8 mouse cellular contexts compared by ENCODE assay signal in genomic region chr16:64770521-64771430, GRCm38 (mm10). TPM values are rescaled to one million over a fixed set of nuclear protein-coding genes. Genes with fewer than 3 reads are reported as not detected.
DNase-seq lines count a peak whose midpoint lies in the region; ATAC-seq lines count a peak whose summit lies in the region.

Gene 4930453N24Rik, minus strand, starts transcription at chr16:64771161.

- peak within 1 kb of the TSS; percentile 91 for H3K27ac ChIP-seq in hindbrain, embryonic 15.5 days (replicated peaks)

- DNase-seq in R1 (ENCODE audit: low read depth, low spot score): peak; percentile 98
- peak; percentile 89 to 93 for DNase-seq in cerebellum, postnatal 25 days
- DNase-seq in frontal cortex, postnatal 25 days (ENCODE audit: low spot score in 2 of 2): peak; percentile 66 to 74
- DNase-seq in left cerebral cortex, adult 11 months (ENCODE audit: low spot score): peak; percentile 76
- DNase-seq in lung, postnatal 4 days: peak; percentile 91 to 92
- peak; percentile 84 for DNase-seq in retina, postnatal 7 days (ENCODE audit: low read depth, low spot score)
- DNase-seq in urinary bladder, adult 2 months (ENCODE audit: low spot score): peak; percentile 78

- H3K9me3 ChIP-seq in hindbrain, embryonic 15.5 days: no peaks in the 10 kb centered on the region

- peaks cover 7% of the 10 kb centered on the region for H3K36me3 ChIP-seq in hindbrain, embryonic 15.5 days

- H3K27me3 ChIP-seq in hindbrain, embryonic 15.5 days: no peaks in the 10 kb centered on the region

- peak; percentile 98 for ATAC-seq in hindbrain, embryonic 15.5 days (ENCODE audit: low FRiP score, low read depth)

- peak within 1 kb of the TSS; percentile 59 for H3K4me2 ChIP-seq in hindbrain, embryonic 15.5 days

- peak within 1 kb of the TSS; percentile 94 for H3K4me3 ChIP-seq in hindbrain, embryonic 15.5 days

- peaks cover 20% of the 10 kb centered on the region for H3K4me1 ChIP-seq in hindbrain, embryonic 15.5 days (replicated peaks)

- peak within 1 kb of the TSS; percentile 87 for H3K9ac ChIP-seq in hindbrain, embryonic 15.5 days

- WGBS in hindbrain, embryonic 15.5 days: 2% methylated on average over 71 of the region's 72 CpGs

RNA-seq across cellular contexts. Expression of gene 4930453N24Rik, which starts in this region (rescaled TPM):
- polyA plus RNA-seq in hindbrain, embryonic 15.5 days (2015; fragmentation: Nextera tagmentation; extraction: Ambion mirVana): 17.0 and 18.8 TPM in 2 replicates
- 20.6 and 21.3 TPM in 2 replicates for polyA plus RNA-seq in urinary bladder, adult 2 months (2012; rRNA removed)

Comparison
In these comparisons a context has a peak if more than half of its experiments do, and no peak if none do; other contexts are left out.
1. Peak in every context shown above with its lines: DNase-seq, ATAC-seq, H3K4me3 ChIP-seq and H3K27ac ChIP-seq.